Mouse (Mus musculus): ENCODE data around the gene Tlx3.

Gene Tlx3

DNA sequence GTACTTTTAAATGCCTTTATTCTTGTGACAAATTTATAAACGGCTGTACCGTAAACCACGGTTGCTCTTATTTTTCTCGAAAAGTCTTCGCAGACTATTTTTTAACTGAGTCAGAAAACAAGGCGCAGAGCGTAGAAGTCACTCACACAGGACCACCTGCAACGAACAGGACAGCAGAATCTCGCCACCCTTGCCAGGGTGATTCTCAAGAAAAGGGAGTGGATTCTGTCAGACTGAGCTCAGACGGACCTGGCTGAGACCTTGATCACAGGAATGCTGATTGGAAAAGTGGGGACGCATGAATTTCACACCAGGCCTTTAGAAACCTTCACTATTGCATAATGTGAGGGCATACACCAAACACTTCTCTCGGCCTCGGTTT lies 6.3 kb downstream of the Tlx3 start:
- no peak for DNase-seq (ENCODE audit: low spot score)

- DNase-seq (ENCODE audit: low spot score): no peak
Observed at GRCm38 (mm10) chr11:33196447-33197132, 6.8 kb downstream of the Tlx3 start.

- no peak for DNase-seq (ENCODE audit: low spot score)
Observed at GRCm38 (mm10) chr11:33195531-33196446, 7.6 kb downstream of the Tlx3 start.

- DNase-seq (ENCODE audit: low spot score): no peak
Observed at GRCm38 (mm10) chr11:33195061-33195460, 8.3 kb downstream of the Tlx3 start.

GRCm38 (mm10) chr11:33193695-33194094 lies 9.7 kb downstream of the Tlx3 start:
- DNase-seq (ENCODE audit: low spot score): no peak

DNA sequence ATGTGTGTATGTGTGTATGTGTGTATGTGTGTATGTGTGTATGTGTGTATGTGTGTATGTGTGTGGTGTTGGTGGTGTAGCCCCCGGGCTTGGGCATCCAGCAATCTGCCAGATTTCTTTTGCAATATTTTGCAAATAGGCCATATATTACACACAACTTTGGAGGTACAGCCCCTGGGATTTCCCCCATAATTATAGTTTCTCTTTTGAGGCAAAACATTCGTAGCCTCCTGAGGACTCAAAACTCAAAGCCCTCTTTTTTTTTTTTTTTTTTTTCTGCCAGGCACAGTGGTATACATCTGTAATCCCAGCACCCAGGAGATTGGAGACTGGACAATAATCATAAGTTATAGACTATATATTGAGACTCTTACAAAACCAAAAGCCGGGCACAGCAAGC lies 21.6 kb downstream of the Tlx3 start:
- DNase-seq (ENCODE audit: low spot score): no peak

GRCm38 (mm10) chr11:33180701-33181116 lies 22.7 kb downstream of the Tlx3 start:
- DNase-seq (ENCODE audit: low spot score): peak; percentile 51

- DNase-seq (ENCODE audit: low spot score): no peak
Observed at GRCm38 (mm10) chr11:33179802-33180201, 23.6 kb downstream of the Tlx3 start.

DNA sequence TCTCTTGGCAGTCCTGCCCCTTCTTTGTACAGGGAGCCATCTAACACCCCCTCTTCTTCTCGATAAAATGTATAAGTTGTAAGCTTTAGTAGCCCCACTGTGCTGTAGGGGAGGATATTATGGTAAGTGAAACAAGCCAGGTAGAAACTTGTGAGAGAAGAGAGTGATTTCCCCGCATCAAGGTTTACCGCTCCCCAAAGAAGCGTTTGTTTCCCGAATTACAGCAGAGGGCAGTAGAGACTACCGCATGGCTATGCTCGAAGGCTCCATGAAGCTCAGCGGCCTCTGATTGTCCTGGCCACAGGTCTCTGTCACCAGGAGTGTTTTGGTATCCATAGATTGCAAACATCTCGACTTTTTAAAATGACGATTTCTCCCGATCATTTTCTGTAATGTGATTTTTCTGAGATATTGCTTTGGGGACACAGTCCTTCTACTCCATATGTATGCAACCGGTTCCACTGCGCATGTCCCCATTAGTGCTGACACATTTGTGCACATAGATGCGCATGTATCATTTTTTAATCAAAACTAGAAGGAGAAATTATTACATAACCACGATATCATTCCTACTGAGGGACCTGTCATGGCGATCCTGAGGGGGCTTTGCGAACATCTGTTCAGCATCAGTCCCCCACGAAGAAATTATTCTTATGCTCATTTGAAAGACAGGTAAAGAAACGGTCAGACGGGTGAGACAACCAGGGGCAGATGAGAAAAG lies 26.7 kb downstream of the Tlx3 start:
- DNase-seq (ENCODE audit: low spot score): peak; percentile 84

DNA sequence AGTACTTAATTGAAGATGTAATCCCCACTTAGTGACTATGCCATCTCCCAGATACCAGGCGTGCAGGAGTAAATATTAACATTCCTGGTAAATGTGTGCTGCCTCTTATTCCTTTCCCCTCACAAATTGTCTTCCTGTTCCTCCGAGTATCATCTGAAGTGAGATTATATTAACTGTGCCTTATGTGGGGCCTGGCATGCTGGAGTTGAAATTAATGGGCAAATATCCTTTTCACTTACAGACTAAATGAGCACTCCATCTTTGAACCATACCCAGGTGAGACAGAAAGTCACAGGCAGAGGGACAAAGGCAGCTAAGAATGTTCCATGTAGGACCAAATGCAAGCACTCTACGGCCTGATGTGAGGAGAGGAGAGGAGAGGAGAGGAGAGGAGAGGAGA lies 27.6 kb downstream of the Tlx3 start:
- DNase-seq (ENCODE audit: low spot score): no peak

- peak; percentile 83 for DNase-seq (ENCODE audit: low spot score)
Observed at GRCm38 (mm10) chr11:33170489-33170888, 32.9 kb downstream of the Tlx3 start.

- DNase-seq (ENCODE audit: low spot score): peak; percentile 100
Observed at GRCm38 (mm10) chr11:33162998-33163506, 40.3 kb downstream of the Tlx3 start, which contains the start of gene Npm1. TSS of gene Npm1 (minus strand) at chr11:33163206.

- peak; percentile 82 for DNase-seq (ENCODE audit: low spot score)
Observed at GRCm38 (mm10) chr11:33162211-33162997, 41.0 kb downstream of the Tlx3 start.

- no peak for DNase-seq (ENCODE audit: low spot score)
Observed at GRCm38 (mm10) chr11:33159741-33160140, 43.6 kb downstream of the Tlx3 start.

GRCm38 (mm10) chr11:33157453-33158196 lies 45.8 kb downstream of the Tlx3 start:
- no peak for DNase-seq (ENCODE audit: low spot score)

- DNase-seq (ENCODE audit: low spot score): no peak
Observed at GRCm38 (mm10) chr11:33156436-33157015, 46.9 kb downstream of the Tlx3 start.

GRCm38 (mm10) chr11:33154459-33154858 lies 48.9 kb downstream of the Tlx3 start:
- no peak for DNase-seq (ENCODE audit: low spot score)

DNA sequence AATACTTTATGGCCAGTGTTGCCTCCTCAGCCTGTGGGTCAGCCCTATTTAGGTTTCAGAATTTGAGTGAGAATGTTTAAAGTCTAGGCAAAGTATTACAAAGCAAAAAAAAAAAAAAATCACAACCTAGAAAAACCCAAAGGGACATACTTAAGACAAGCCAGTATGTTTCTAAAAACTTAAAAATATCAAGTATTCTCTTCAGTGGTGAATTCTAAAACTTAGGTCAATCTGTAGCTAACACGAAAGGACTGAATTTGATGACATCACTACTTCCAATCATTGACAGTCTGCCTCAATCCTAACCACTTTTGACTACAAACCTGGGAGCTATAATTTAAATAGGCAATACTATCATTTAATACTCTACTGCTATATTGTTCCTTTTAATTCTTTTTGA lies 50.4 kb downstream of the Tlx3 start:
- DNase-seq (ENCODE audit: low spot score): no peak

GRCm38 (mm10) chr11:33151780-33152145 lies 51.6 kb downstream of the Tlx3 start:
- no peak for DNase-seq (ENCODE audit: low spot score)

GRCm38 (mm10) chr11:33151128-33151779 lies 52.1 kb downstream of the Tlx3 start:
- DNase-seq (ENCODE audit: low spot score): no peak
